Mouse (Mus musculus) kidney, adult 2 months (tissue): ENCODE data around the gene Pepd.

Source experiments
- CTCF ChIP-seq: fragments of 200-500 bp; conservative IDR thresholded peaks from 2 replicates; pipeline ENCODE4 v1.5.1; 2011; ENCODE audit warnings: low read depth, mild to moderate bottlenecking, control low read depth, low read length, moderate library complexity, mixed read lengths; ENCODE audit not compliant: insufficient read depth, insufficient read length
- POLR2A ChIP-seq: fragments of 200-500 bp; IDR thresholded peaks from one replicate; pipeline ENCODE4 v1.6.1; 2011; ENCODE audit warnings: low read depth, low read length, control low read depth

DNA sequence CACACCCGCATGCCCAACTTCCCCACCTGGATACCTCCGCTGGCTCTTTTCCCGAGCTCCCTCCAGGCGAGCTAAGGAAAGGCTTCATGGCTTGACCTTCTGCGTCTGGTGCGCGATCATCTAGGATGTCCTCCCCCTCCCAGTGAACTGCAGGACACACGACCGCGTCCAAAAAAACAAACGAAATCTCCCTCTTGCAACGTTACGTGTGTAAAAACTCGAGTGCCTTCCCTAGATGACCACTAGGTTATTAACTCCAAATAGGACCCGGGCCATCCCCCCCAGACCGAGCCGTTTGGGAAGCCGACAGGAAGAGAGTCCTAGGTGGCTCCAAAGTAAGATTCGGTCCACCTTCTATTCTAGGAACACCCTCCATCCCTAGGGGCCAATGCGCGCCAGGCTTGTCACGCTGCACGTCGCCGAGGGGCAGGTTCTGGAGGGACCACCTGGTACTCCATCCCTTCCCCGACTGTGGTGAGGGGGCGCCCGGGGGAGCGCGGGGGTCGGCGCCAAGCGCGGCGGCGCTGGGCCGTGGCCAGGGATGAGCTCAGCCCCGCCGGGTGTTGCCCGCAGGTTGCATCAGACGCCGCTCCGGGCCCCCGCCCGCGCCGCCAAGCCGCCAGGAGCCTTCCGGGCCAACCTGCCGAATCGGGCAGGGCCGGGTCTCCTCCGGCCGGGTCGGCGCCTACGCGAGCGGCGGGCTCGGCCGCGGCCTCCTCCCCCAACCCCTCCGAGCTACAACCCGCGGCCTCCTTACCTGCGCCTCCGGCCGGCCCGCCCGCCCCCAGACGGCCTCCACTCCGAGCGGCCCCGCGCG lies 143.6 kb downstream of the Pepd start:
- TF ChIP-seq CTCF (no peak), POLR2A (no peak)
